Mouse (Mus musculus): ENCODE results near the gene Rpl10a. TPM values are rescaled to one million over a fixed set of nuclear protein-coding genes. Genes with fewer than 3 reads are reported as not detected.
A peak's percentile ranks its signal among the peaks of the same experiment; 100 is the strongest.

The Rpl10a gene
- polyA plus RNA-seq, 1 experiment from 2014 or later = 491 TPM

- Histone ChIP-seq H3K27me3 (ENCODE audit: control insufficient read depth, insufficient read depth, low read length) (no peaks in the 10 kb centered on the region), H3K9ac (ENCODE audit: low read length) (no peak overlapping the region)
These were observed 32.4 kb downstream of the Rpl10a start for GRCm38 (mm10) chr17:28360531-28361277.

GRCm38 (mm10) chr17:28361921-28362652 is 33.8 kb downstream of the Rpl10a start:
- TF ChIP-seq EP300 (optimal IDR thresholded peaks at IDR 0.05) = no peak
- Histone ChIP-seq H3K36me3 (ENCODE audit: control insufficient read depth, insufficient read depth, low read length) (no peaks in the 10 kb centered on the region), H3K9me3 (ENCODE audit: control insufficient read depth, low read length) (no peaks in the 10 kb centered on the region), H3K27me3 (ENCODE audit: control insufficient read depth, insufficient read depth, low read length) (no peaks in the 10 kb centered on the region), H3K27ac (replicated peaks) (no peak overlapping the region), H3K4me2 (replicated peaks; ENCODE audit: low read depth) (peak overlapping the region; percentile 52), H3K9ac (ENCODE audit: low read length) (no peak overlapping the region), H3K4me1 (replicated peaks; ENCODE audit: control insufficient read depth, insufficient read depth) (peaks cover 5% of the 10 kb centered on the region; the same call in 1 of the 2 replicates), H3K4me3 (ENCODE audit: low read depth, low read length) (peak overlapping the region; percentile 22; the same call in 1 of the 2 replicates)
- 52% methylated on average over 11 of the region's 11 CpGs for WGBS
- ATAC-seq (ENCODE audit: low FRiP score, low TSS enrichment) (no peak), DNase-seq (ENCODE audit: low spot score) (no peak)

More at GRCm38 (mm10) chr17:28360531-28361277, 32.4 kb downstream of the Rpl10a start:
- ATAC-seq (ENCODE audit: low FRiP score, low TSS enrichment) (no peak), DNase-seq (ENCODE audit: low spot score) (no peak)
- H3K9me3 ChIP-seq (ENCODE audit: control insufficient read depth, low read length) = no peaks in the 10 kb centered on the region
- TF ChIP-seq EP300 (optimal IDR thresholded peaks at IDR 0.05) (no peak), CTCF (IDR thresholded peaks at IDR 0.05; ENCODE audit: low read depth) (no peak)
- H3K4me3 ChIP-seq (ENCODE audit: low read depth, low read length) = no peak overlapping the region
- no peak overlapping the region for H3K4me2 ChIP-seq (replicated peaks; ENCODE audit: low read depth)
- H3K36me3 ChIP-seq (ENCODE audit: control insufficient read depth, insufficient read depth, low read length) = no peaks in the 10 kb centered on the region
- no peak overlapping the region for H3K27ac ChIP-seq (replicated peaks)
- H3K4me1 ChIP-seq (replicated peaks; ENCODE audit: control insufficient read depth, insufficient read depth) = peaks cover 5% of the 10 kb centered on the region; the same call in 1 of the 2 replicates
- 61% methylated on average over 9 of the region's 9 CpGs for WGBS

GRCm38 (mm10) chr17:28362653-28363292 is 34.5 kb downstream of the Rpl10a start:
- peak overlapping the region; percentile 52 for H3K4me2 ChIP-seq (replicated peaks; ENCODE audit: low read depth)
- no peak for DNase-seq (ENCODE audit: low spot score)
- H3K4me3 ChIP-seq (ENCODE audit: low read depth, low read length) = peak overlapping the region; percentile 22; the same call in 1 of the 2 replicates
- TF ChIP-seq CTCF (IDR thresholded peaks at IDR 0.05; ENCODE audit: low read depth) (no peak), EP300 (optimal IDR thresholded peaks at IDR 0.05) (no peak)
- no peaks in the 10 kb centered on the region for H3K27me3 ChIP-seq (ENCODE audit: control insufficient read depth, insufficient read depth, low read length)
- ATAC-seq (ENCODE audit: low FRiP score, low TSS enrichment) = no peak
- no peaks in the 10 kb centered on the region for H3K9me3 ChIP-seq (ENCODE audit: control insufficient read depth, low read length)
- 9% methylated on average over 25 of the region's 25 CpGs for WGBS
- H3K27ac ChIP-seq (replicated peaks) = no peak overlapping the region
- no peaks in the 10 kb centered on the region for H3K36me3 ChIP-seq (ENCODE audit: control insufficient read depth, insufficient read depth, low read length)
- peak overlapping the region; percentile 52 for H3K9ac ChIP-seq (ENCODE audit: low read length)
- H3K4me1 ChIP-seq (replicated peaks; ENCODE audit: control insufficient read depth, insufficient read depth) = peaks cover 5% of the 10 kb centered on the region; the same call in 1 of the 2 replicates

- no peak for DNase-seq (ENCODE audit: low spot score)
- no peak overlapping the region for H3K4me3 ChIP-seq (ENCODE audit: low read depth, low read length)
- no peaks in the 10 kb centered on the region for H3K27me3 ChIP-seq (ENCODE audit: control insufficient read depth, insufficient read depth, low read length)
- ATAC-seq (ENCODE audit: low FRiP score, low TSS enrichment) = no peak
- H3K4me2 ChIP-seq (replicated peaks; ENCODE audit: low read depth) = no peak overlapping the region
- WGBS = 70% methylated on average over 5 of the region's 6 CpGs
- no peak for TF ChIP-seq CTCF (IDR thresholded peaks at IDR 0.05; ENCODE audit: low read depth)
- no peak for TF ChIP-seq EP300 (optimal IDR thresholded peaks at IDR 0.05)
- H3K4me1 ChIP-seq (replicated peaks; ENCODE audit: control insufficient read depth, insufficient read depth) = peaks cover 5% of the 10 kb centered on the region; the same call in 1 of the 2 replicates
- H3K9me3 ChIP-seq (ENCODE audit: control insufficient read depth, low read length) = no peaks in the 10 kb centered on the region
- no peaks in the 10 kb centered on the region for H3K36me3 ChIP-seq (ENCODE audit: control insufficient read depth, insufficient read depth, low read length)
- H3K27ac ChIP-seq (replicated peaks) = no peak overlapping the region
- H3K9ac ChIP-seq (ENCODE audit: low read length) = no peak overlapping the region; the same call in 1 of the 2 replicates
These were observed 35.2 kb downstream of the Rpl10a start for GRCm38 (mm10) chr17:28363507-28363906.

GRCm38 (mm10) chr17:28365122-28365521 is 36.9 kb downstream of the Rpl10a start, which contains the start of gene Tulp1:
TSS of gene Tulp1 (minus strand) at chr17:28365222.
- ATAC-seq (ENCODE audit: low FRiP score, low TSS enrichment) (no peak), DNase-seq (ENCODE audit: low spot score) (no peak)
- Histone ChIP-seq H3K4me3 (ENCODE audit: low read depth, low read length) (peak within 1 kb of the TSS; percentile 20), H3K36me3 (ENCODE audit: control insufficient read depth, insufficient read depth, low read length) (no peaks in the 10 kb centered on the region), H3K27ac (replicated peaks) (no peak within 1 kb of the TSS), H3K27me3 (ENCODE audit: control insufficient read depth, insufficient read depth, low read length) (no peaks in the 10 kb centered on the region), H3K4me2 (replicated peaks; ENCODE audit: low read depth) (peak within 1 kb of the TSS; percentile 46), H3K4me1 (replicated peaks; ENCODE audit: control insufficient read depth, insufficient read depth) (peaks cover 5% of the 10 kb centered on the region; the same call in 1 of the 2 replicates), H3K9me3 (ENCODE audit: control insufficient read depth, low read length) (no peaks in the 10 kb centered on the region), H3K9ac (ENCODE audit: low read length) (peak within 1 kb of the TSS; percentile 45; the same call in 1 of the 2 replicates)
- TF ChIP-seq EP300 (optimal IDR thresholded peaks at IDR 0.05) = no peak
- TF ChIP-seq CTCF (IDR thresholded peaks at IDR 0.05; ENCODE audit: low read depth) = no peak
- 54% methylated on average over 8 of the region's 8 CpGs for WGBS
